Mouse (Mus musculus): ENCODE measurements around the gene Rassf2.

DNA sequence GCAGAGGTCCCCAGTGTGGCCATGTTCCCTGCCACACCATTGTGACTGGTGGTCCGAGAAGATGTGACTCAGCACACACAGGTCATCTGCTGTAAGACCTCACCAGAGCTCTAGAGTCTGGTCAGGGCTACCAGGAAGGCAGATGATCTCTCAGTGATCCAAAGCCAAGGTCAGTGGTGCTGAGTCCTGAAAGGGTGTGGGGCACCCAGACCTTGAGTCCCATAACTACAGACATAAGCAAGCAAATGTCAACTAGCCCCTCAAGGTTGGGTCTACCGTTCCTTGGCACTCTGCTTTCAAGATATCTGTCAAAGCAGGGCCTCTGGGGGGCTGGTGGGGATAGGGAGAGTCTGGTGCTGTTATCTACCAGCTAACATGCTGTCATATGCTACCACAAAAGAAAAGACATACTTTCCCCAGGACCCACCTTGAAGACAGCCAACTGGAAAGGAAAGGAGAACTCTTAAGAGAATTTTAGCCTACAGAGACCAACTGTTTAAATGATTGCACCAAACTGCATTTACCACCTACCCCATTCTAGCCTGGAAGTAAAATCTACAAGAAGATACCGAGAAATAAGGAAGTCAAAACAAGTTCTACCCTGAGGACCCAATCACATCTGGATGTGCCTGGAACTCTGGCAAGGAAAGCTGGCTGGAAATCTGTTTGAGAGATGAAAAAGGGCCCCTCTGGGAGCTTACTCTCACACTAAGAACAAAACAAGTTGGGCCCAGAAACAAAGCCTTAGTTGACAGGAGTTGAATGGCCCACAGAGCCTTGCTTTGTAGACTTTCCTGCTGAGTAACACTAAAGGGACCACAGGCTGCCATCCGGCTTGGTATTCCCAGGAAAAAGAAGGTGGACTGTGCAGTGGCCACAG is 4.8 kb upstream of the Rassf2 start:
- no peak for TF ChIP-seq CEBPB (IDR thresholded peaks at IDR 0.05; ENCODE audit: low read depth)
- TF ChIP-seq CTCF (IDR thresholded peaks at IDR 0.05; ENCODE audit: control insufficient read depth, insufficient read depth, insufficient read length): no peak
- TF ChIP-seq MAX (IDR thresholded peaks at IDR 0.05): no peak
- TF ChIP-seq USF1 (IDR thresholded peaks at IDR 0.05; ENCODE audit: low read depth): no peak
- TF ChIP-seq MYOD1 (IDR thresholded peaks at IDR 0.05; ENCODE audit: control insufficient read depth, insufficient read length, low read depth): no peak
- TF ChIP-seq MYOG (IDR thresholded peaks at IDR 0.05; ENCODE audit: control insufficient read depth, extremely low read depth, insufficient read length): no peak

All from C2C12 (cell line).